Mouse (Mus musculus): ENCODE results near the gene Rgs7bp.
"Not testable (repeated sequence)": the region's sequence is repeated elsewhere in the genome, so short reads cannot be mapped to it uniquely, and the experiment has no call there.

The Rgs7bp gene

GRCm38 (mm10) chr13:104936586-104936985 lies 118.1 kb downstream of the Rgs7bp start:
- no peak for DNase-seq (ENCODE audit: low spot score)

GRCm38 (mm10) chr13:104931635-104932532 lies 122.8 kb downstream of the Rgs7bp start:
- no peak for DNase-seq (ENCODE audit: low spot score)

GRCm38 (mm10) chr13:104930814-104931213 lies 123.9 kb downstream of the Rgs7bp start:
- no peak for DNase-seq (ENCODE audit: low spot score)

DNA sequence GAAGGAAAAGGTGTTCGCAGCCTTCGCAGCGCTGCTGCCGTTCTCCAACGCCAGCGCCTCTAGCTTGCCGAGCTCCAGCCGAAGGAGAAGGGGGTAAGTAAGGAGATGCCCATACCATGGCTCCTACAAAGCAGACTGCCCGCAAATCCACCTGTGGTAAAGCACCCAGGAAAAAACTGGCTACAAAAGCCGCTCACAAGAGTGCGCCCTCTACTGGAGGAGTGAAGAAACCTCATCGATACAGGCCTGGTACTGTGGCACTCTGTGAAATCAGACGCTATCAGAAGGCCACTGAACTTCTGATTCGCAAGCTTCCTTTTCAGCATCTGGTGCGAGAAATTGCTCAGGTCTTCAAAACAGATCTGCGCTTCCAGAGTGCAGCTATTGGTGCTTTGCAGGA lies 136.1 kb downstream of the Rgs7bp start:
- no peak for DNase-seq (ENCODE audit: low spot score)

DNA sequence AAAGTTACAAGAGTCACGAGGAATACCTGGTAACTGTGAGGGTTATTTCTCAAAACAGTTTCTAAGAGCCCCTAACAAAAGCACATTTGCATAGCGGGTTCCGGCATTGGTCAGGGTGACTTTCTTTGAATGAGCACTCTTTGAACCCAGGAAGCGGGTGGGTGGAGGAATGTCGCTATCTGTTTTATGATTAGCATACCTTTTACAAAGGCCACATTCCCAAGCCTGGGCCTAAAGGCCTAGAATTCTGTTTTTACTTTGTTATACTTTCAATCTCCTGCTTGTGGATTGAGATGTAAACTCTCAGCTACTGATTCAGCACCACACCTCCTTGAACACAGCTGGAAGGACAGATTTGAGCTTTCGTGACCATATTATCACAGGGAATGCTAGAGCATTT lies 138.0 kb downstream of the Rgs7bp start:
- not testable (repeated sequence) for DNase-seq (ENCODE audit: low spot score)

DNA sequence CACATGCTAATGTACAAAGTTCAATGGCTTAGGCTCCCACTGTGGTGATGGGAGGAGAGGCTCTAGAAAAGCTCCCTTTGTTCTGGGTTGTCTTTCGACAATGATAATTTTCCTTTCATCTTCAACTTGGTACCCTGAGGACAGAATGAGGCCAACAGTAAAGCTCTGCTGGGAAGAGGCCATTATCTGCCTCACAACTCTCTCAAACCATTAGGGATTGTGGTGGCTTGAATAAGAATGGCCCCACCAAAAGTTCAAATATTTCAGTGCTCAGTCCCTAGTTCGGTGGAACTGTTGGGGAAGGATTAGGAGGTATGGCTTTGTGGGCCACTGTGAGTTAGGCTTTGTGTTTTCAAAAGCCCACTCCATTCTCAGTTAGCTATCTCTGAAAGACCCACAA lies 138.6 kb downstream of the Rgs7bp start:
- no peak for DNase-seq (ENCODE audit: low spot score)

DNA sequence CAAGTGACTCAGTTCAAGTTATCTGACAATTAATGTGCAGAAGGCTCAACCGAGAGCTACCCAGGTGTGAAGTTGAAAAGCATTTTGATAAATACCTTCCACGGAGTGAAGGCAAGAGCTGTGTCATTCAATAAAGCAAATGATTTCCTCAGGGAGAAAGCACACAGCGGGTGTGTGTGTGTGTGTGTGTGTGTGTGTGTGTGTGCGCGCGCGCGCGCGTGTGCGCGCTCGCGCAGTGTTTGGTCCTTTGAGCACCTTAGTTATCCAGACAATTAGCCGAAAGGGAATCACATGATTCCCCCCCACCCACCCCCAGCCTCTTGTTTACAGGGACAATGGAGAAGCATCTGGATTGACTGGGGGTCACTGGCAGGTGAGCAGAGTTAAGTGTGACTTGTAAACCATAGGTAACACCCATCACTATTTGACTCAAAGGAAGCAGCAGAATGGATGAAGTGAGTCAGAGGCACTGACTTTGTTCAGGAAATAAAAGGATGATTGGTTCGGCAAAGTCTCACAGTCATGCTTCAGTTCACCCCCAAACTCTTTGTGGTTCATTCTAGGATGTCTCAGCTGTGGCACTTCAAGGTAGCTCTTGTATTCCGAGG lies 140.3 kb downstream of the Rgs7bp start:
- DNase-seq (ENCODE audit: low spot score) = no peak

GRCm38 (mm10) chr13:104911626-104912025 lies 143.1 kb downstream of the Rgs7bp start:
- not testable (repeated sequence) for DNase-seq (ENCODE audit: low spot score)

DNA sequence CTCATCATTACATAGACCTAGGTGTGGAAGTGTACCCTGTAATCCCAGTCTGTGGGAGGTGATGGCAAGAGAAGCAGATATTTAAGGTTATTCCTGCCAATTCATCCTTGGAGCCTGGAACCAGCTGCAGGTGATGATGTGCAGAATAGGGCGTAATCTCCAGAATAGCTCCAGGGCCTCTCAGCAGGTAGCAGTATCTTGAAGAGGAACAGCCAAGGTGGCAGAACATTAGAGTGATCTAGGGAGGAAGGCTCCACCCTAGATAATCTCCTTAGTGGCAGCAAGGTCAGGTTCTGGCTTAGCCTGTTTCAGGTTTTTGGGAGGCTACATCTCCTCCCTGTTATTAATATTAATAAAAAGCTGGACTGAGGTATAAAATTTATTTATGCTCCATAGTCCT lies 143.7 kb downstream of the Rgs7bp start:
- DNase-seq (ENCODE audit: low spot score) = not testable (repeated sequence)

GRCm38 (mm10) chr13:104908691-104909090 lies 146.0 kb downstream of the Rgs7bp start:
- no peak for DNase-seq (ENCODE audit: low spot score)
